Mouse (Mus musculus) heart, embryonic 14.5 days (tissue): ENCODE data around the gene Methig1. TPM values are rescaled to one million over a fixed set of nuclear protein-coding genes. Genes with fewer than 3 reads are reported as not detected.
"Not testable (repeated sequence)": the region's sequence is repeated elsewhere in the genome, so short reads cannot be mapped to it uniquely, and the experiment has no call there.

Source experiments
- ATAC-seq: fragments of 200-750 bp; cut with Nextera tagmentation; 2 replicates; pipeline ENCODE4 v1.8.0; 2017; ENCODE audit warnings: low read depth, moderate TSS enrichment; ENCODE audit not compliant: insufficient number of reproducible peaks, insufficient read depth, low FRiP score
- H3K27ac ChIP-seq, 2 experiments: fragments of 200-500 bp in 1 of 2; fragments of 300-500 bp in 1 of 2; sonication (generic) in 1 of 2; replicated peaks in 1 of 2; 2 replicates each; pipeline ENCODE4 v1.5.1; 2012 to 2014; ENCODE audit warnings: low read depth in 2 of 2, low read length in 2 of 2, control low read depth in 1 of 2, mild to moderate bottlenecking in 1 of 2, mixed read lengths in 1 of 2; ENCODE audit not compliant: control insufficient read depth in 1 of 2, insufficient read depth in 1 of 2
- H3K27me3 ChIP-seq: fragments of 300-500 bp; sonication (generic); 2 replicates; pipeline ENCODE4 v1.6.1; 2014; ENCODE audit warnings: mild to moderate bottlenecking, low read length, control low read depth; ENCODE audit not compliant: control insufficient read depth, insufficient read depth
- H3K36me3 ChIP-seq: fragments of 300-500 bp; sonication (generic); 2 replicates; pipeline ENCODE4 v1.6.1; 2014; ENCODE audit warnings: mild to moderate bottlenecking, control low read depth, low read length, mixed read lengths; ENCODE audit not compliant: control insufficient read depth, insufficient read depth
- H3K4me1 ChIP-seq, 2 experiments: fragments of 200-500 bp in 1 of 2; fragments of 300-500 bp in 1 of 2; sonication (generic) in 1 of 2; 2 replicates each; pipeline ENCODE4 v1.6.1; 2012 to 2014; ENCODE audit warnings: low read length in 2 of 2, control low read depth in 1 of 2, mixed read lengths in 1 of 2; ENCODE audit not compliant: control insufficient read depth in 2 of 2, insufficient read depth in 2 of 2
- H3K4me2 ChIP-seq: fragments of 300-500 bp; sonication (generic); 2 replicates; pipeline ENCODE4 v1.6.1; 2014; ENCODE audit warnings: mild to moderate bottlenecking, low read length
- H3K4me3 ChIP-seq, 2 experiments: fragments of 200-500 bp in 1 of 2; fragments of 300-500 bp in 1 of 2; sonication (generic) in 1 of 2; 2 replicates each; pipeline ENCODE4 v1.5.1; 2012 to 2014; ENCODE audit warnings: low read length in 2 of 2, mild to moderate bottlenecking in 2 of 2, control low read depth in 1 of 2, low read depth in 1 of 2, moderate library complexity in 1 of 2; ENCODE audit not compliant: control insufficient read depth in 1 of 2, insufficient read depth in 1 of 2
- H3K9ac ChIP-seq: fragments of 300-500 bp; sonication (generic); 2 replicates; pipeline ENCODE4 v1.6.1; 2014; ENCODE audit warnings: mild to moderate bottlenecking, low read length
- H3K9me3 ChIP-seq: fragments of 300-500 bp; sonication (generic); 2 replicates; pipeline ENCODE4 v1.6.1; 2016; ENCODE audit warnings: low read length, control low read depth; ENCODE audit not compliant: control insufficient read depth
- WGBS: fragments of 180-500 bp; shearing (Covaris S2); extraction: QIAGEN DNeasy Blood & Tissue Kit; methylation state at CpG from one replicate; pipeline ENCODE4 v1.1.7; 2014; 5-methylcytosine and 5-hydroxymethylcytosine counted together
- polyA plus RNA-seq: library from polyadenylated mRNA; unstranded; fragments of >200 nt; fragmentation: Nextera tagmentation; extraction: Ambion mirVana; gene quantifications from 2 replicates; pipeline ENCODE4 v1.2.1, GENCODE M21; 2014

The Methig1 gene
- polyA plus RNA-seq, 1 experiment from 2014 or later: not detected

DNA sequence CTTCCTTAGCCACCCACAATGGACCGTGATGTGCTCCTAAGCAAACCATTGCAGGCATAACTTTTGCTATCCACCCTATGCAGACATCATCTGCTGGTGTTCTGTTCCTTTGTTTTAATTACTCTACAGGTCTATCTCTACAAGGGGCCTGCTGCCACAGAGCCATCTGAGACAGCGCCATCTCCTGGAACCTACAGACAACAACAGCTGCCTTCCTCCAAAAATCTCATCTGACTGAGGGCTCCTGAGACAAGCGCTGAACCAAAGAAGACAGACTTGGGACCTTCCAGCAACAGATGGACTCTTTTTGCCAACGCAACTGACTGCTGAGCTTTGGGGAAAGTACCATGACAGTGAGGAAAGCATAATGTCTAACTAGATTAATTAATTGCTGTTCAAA is 24.9 kb upstream of the Methig1 start:
- not testable (repeated sequence) for H3K36me3 ChIP-seq, H3K4me2 ChIP-seq, ATAC-seq, H3K4me3 ChIP-seq, H3K9me3 ChIP-seq, H3K27ac ChIP-seq, H3K27me3 ChIP-seq, H3K4me1 ChIP-seq, H3K9ac ChIP-seq
- WGBS: 57% methylated on average over 3 of the region's 4 CpGs

GRCm38 (mm10) chr15:100329336-100329735 is 23.6 kb upstream of the Methig1 start:
- H3K27ac ChIP-seq, H3K36me3 ChIP-seq, H3K27me3 ChIP-seq, H3K4me1 ChIP-seq, H3K4me3 ChIP-seq, H3K9me3 ChIP-seq, ATAC-seq, H3K9ac ChIP-seq, H3K4me2 ChIP-seq: not testable (repeated sequence)
- 86% methylated on average over 10 of the region's 10 CpGs for WGBS

GRCm38 (mm10) chr15:100330739-100331138 is 22.2 kb upstream of the Methig1 start:
- H3K9ac ChIP-seq: no peak overlapping the region
- ATAC-seq: no peak
- H3K27ac ChIP-seq: no peak overlapping the region
- H3K9me3 ChIP-seq: no peaks in the 10 kb centered on the region
- H3K4me1 ChIP-seq: no peaks in the 10 kb centered on the region
- no peaks in the 10 kb centered on the region for H3K36me3 ChIP-seq
- 93% methylated on average over 7 of the region's 7 CpGs for WGBS
- no peak overlapping the region for H3K4me2 ChIP-seq
- H3K27me3 ChIP-seq: no peaks in the 10 kb centered on the region
- no peak overlapping the region for H3K4me3 ChIP-seq

- not testable (repeated sequence) for H3K4me3 ChIP-seq, H3K9ac ChIP-seq, H3K4me2 ChIP-seq, H3K27me3 ChIP-seq, ATAC-seq, H3K36me3 ChIP-seq, H3K9me3 ChIP-seq, H3K4me1 ChIP-seq, H3K27ac ChIP-seq
- 25% methylated on average over 2 of the region's 10 CpGs for WGBS
These were observed 20.6 kb upstream of the Methig1 start for GRCm38 (mm10) chr15:100332077-100332961.

DNA sequence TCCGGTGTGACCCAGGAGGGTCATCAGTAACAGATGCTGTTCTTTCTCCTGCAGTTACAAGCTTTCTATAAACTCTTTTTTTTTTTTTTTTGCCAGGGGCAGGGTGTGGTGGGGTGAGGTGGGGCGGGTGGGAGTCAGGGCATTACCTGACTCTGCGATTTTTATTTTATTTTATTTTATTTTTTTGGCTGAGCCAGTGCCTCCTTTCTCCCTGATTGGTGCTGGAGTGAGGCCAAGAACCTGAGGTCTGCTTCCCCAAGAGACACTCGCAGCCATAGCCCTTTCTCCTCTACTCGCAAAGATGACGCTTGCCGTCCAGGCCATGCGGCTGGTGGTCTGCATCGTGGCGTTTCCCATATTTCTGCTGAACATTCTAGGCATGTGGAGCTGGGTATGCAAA is 18.3 kb upstream of the Methig1 start, which contains the start of gene Mettl7a3:
Gene Mettl7a3 (plus strand): TSS at position 301 of the 400 bp plus-strand sequence.
- Histone ChIP-seq H3K36me3 (no peaks in the 10 kb centered on the region), H3K27ac (no peak within 1 kb of the TSS), H3K4me3 (no peak within 1 kb of the TSS), H3K9ac (no peak within 1 kb of the TSS), H3K27me3 (no peaks in the 10 kb centered on the region), H3K4me2 (no peak within 1 kb of the TSS), H3K9me3 (no peaks in the 10 kb centered on the region), H3K4me1 (no peaks in the 10 kb centered on the region)
- 83% methylated on average over 10 of the region's 10 CpGs for WGBS
- no peak for ATAC-seq

DNA sequence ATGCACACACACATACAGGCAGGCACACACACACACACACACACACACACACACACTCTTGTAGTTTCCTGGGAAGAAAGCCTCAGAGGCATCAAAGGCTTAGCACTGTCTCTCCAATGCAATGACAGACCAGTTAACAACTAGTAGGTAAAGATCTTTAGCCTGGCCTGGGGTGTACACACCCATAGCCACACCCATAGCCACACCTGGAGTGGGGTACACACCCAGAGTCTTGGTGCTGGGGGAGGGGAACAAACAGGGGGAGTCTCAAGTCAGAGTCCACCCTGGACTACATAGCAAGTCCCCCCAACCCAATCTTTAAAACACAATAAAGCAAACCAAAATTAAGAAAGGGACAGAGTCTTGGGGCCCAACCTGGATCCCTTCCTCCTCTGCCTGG is 15.6 kb upstream of the Methig1 start:
- H3K4me3 ChIP-seq, H3K4me2 ChIP-seq, ATAC-seq: not testable (repeated sequence)

GRCm38 (mm10) chr15:100337847-100338246 is 15.1 kb upstream of the Methig1 start:
- not testable (repeated sequence) for H3K4me1 ChIP-seq, H3K36me3 ChIP-seq, H3K27me3 ChIP-seq, H3K4me3 ChIP-seq, H3K4me2 ChIP-seq, H3K9me3 ChIP-seq, H3K27ac ChIP-seq, ATAC-seq, H3K9ac ChIP-seq
- WGBS: 40% methylated on average over 10 of the region's 10 CpGs

More for the DNA sequence above, 15.6 kb upstream of the Methig1 start:
- H3K9me3 ChIP-seq, H3K4me1 ChIP-seq, H3K9ac ChIP-seq, H3K27me3 ChIP-seq, H3K27ac ChIP-seq, H3K36me3 ChIP-seq: not testable (repeated sequence)
